Mouse (Mus musculus): ENCODE results near the gene Cirbp. TPM values are rescaled to one million over a fixed set of nuclear protein-coding genes. Genes with fewer than 3 reads are reported as not detected.

Gene Cirbp
- polyA plus RNA-seq, 1 experiment from 2014 or later: 14.2 TPM

DNA sequence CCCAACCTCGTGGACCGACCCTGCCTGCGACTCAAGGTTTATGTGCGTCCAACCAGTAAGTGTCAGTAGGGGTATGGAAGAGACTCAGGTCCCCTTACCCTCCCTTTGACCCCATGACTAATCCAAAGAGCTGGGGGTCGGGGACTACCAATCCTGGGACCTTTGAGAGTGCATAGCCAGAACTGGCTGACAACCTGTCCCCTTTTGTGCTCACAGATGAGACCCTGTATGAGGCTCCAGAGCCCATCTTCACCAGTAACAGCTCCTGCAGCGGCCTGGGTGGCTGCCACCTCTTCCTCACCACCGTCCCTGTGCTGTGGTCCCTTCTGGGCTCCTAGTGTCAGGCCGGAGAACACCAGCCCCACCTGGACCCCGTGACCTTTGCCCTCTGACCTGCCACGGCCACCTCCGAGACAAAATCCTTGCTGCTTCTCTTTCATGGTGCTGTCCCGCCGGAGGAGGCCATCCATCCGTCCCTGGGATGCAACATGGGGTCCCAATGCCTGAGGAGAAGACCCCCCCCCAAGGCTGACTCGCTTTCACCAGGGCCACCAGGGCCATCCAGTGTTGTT is 22.8 kb downstream of the Cirbp start:
- Histone ChIP-seq H3K36me3 (ENCODE audit: control insufficient read depth, insufficient read depth) (no peaks in the 10 kb centered on the region), H3K9ac (ENCODE audit: low read depth, low read length) (no peak overlapping the region), H3K4me2 (ENCODE audit: low read depth, low read length) (no peak overlapping the region), H3K9me3 (replicated peaks; ENCODE audit: control insufficient read depth, low read length) (no peaks in the 10 kb centered on the region), H3K4me1 (ENCODE audit: control insufficient read depth, low read depth, low read length) (peaks cover 3% of the 10 kb centered on the region; the same call in 1 of the 2 replicates), H3K27me3 (ENCODE audit: control insufficient read depth, insufficient read depth, low read depth, low read length) (peaks cover 81% of the 10 kb centered on the region), H3K27ac (ENCODE audit: low read length) (no peak overlapping the region), H3K4me3 (ENCODE audit: low read depth, low read length) (no peak overlapping the region)
- ATAC-seq (ENCODE audit: low read depth): no peak
- 70% methylated on average over 15 of the region's 15 CpGs for WGBS (ENCODE audit: insufficient replicate concordance)

DNA sequence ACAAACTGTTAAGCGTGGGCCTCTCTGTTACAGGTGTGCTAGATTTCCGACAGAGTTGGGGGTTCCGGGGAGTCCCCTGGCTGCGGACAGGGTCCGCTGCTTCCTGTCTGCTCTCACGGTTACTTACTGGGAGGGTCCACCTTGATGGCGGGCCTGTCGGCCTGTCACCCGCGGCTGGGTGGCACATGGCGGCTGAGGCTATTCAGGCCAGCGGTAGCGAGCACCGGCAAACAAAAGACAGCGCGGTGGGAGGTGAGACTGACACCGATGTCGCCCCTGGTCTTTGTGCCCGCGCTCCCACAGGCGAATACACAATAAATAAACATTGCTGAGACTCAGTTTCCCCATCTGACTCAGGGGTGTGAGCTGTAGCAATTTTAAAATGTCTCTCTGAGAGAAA is 24.2 kb downstream of the Cirbp start:
- Histone ChIP-seq H3K4me3 (ENCODE audit: low read depth, low read length) (peak overlapping the region; percentile 33), H3K9ac (ENCODE audit: low read depth, low read length) (no peak overlapping the region), H3K36me3 (ENCODE audit: control insufficient read depth, insufficient read depth) (no peaks in the 10 kb centered on the region), H3K4me2 (ENCODE audit: low read depth, low read length) (peak overlapping the region; percentile 55), H3K27me3 (ENCODE audit: control insufficient read depth, insufficient read depth, low read depth, low read length) (peaks cover 79% of the 10 kb centered on the region), H3K9me3 (replicated peaks; ENCODE audit: control insufficient read depth, low read length) (no peaks in the 10 kb centered on the region), H3K27ac (ENCODE audit: low read length) (no peak overlapping the region), H3K4me1 (ENCODE audit: control insufficient read depth, low read depth, low read length) (peaks cover 3% of the 10 kb centered on the region; the same call in 1 of the 2 replicates)
- WGBS (ENCODE audit: insufficient replicate concordance): 5% methylated on average over 21 of the region's 21 CpGs
- ATAC-seq (ENCODE audit: low read depth): no peak

DNA sequence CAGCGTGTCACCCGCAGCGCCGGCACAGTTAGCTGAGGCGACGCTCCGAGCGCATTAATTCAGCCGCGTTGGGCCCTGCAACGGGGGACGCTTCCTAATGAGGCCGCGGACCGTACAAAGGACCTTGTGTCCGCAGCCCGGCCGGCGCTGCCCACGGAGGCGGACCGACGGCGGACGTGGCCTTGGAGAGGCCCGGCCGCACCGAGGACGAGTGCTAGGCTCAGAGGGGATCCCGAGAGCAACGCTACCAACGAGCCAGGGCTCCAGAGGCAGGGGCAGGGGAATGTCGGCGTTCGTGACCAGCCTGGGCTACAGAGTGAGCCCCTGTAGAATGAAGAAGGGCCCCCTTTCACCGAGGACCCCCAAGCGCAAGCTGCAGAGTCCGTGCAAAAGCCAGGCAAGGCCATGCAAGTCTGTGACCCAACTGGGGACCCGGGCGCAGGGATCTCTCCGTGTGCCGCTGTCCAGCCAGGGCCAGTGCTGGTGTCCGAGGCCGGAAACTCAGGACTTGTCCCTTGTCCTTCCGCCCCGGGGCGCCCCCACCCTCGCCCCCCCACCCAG is 24.8 kb downstream of the Cirbp start:
- Histone ChIP-seq H3K27me3 (ENCODE audit: control insufficient read depth, insufficient read depth, low read depth, low read length) (peaks cover 76% of the 10 kb centered on the region), H3K27ac (ENCODE audit: low read length) (no peak overlapping the region), H3K9ac (ENCODE audit: low read depth, low read length) (no peak overlapping the region), H3K4me2 (ENCODE audit: low read depth, low read length) (peak overlapping the region; percentile 55), H3K36me3 (ENCODE audit: control insufficient read depth, insufficient read depth) (no peaks in the 10 kb centered on the region), H3K4me1 (ENCODE audit: control insufficient read depth, low read depth, low read length) (peaks cover 3% of the 10 kb centered on the region; the same call in 1 of the 2 replicates), H3K9me3 (replicated peaks; ENCODE audit: control insufficient read depth, low read length) (no peaks in the 10 kb centered on the region), H3K4me3 (ENCODE audit: low read depth, low read length) (peak overlapping the region; percentile 33)
- under 1% methylated on average over 44 of the region's 48 CpGs for WGBS (ENCODE audit: insufficient replicate concordance)
- ATAC-seq (ENCODE audit: low read depth): no peak

DNA sequence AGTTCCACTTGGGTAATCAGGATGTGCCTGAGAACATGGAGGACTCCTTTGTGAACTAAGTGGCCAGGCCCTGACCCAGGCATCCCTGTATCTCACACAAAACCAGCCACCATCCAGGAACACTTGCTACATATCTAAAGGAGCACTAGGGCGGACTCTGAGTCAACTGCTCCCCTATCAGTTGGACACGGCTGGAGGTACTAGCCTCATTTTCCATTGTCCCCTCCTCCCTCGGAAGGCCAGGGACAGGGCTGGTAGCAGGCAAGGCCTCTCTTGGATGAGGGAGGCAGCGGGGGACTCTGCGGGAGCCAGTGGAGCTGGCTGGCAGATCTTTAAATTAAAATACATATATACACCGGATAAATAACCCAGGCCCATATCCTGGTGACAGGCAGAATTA is 28.2 kb downstream of the Cirbp start:
- Histone ChIP-seq H3K4me3 (ENCODE audit: low read depth, low read length) (no peak overlapping the region), H3K36me3 (ENCODE audit: control insufficient read depth, insufficient read depth) (no peaks in the 10 kb centered on the region), H3K9ac (ENCODE audit: low read depth, low read length) (no peak overlapping the region), H3K27ac (ENCODE audit: low read length) (no peak overlapping the region), H3K27me3 (ENCODE audit: control insufficient read depth, insufficient read depth, low read depth, low read length) (peaks cover 44% of the 10 kb centered on the region), H3K9me3 (replicated peaks; ENCODE audit: control insufficient read depth, low read length) (no peaks in the 10 kb centered on the region), H3K4me2 (ENCODE audit: low read depth, low read length) (no peak overlapping the region), H3K4me1 (ENCODE audit: control insufficient read depth, low read depth, low read length) (peaks cover 3% of the 10 kb centered on the region; the same call in 1 of the 2 replicates)
- no peak for ATAC-seq (ENCODE audit: low read depth)
- 55% methylated on average over 6 of the region's 6 CpGs for WGBS (ENCODE audit: insufficient replicate concordance)

DNA sequence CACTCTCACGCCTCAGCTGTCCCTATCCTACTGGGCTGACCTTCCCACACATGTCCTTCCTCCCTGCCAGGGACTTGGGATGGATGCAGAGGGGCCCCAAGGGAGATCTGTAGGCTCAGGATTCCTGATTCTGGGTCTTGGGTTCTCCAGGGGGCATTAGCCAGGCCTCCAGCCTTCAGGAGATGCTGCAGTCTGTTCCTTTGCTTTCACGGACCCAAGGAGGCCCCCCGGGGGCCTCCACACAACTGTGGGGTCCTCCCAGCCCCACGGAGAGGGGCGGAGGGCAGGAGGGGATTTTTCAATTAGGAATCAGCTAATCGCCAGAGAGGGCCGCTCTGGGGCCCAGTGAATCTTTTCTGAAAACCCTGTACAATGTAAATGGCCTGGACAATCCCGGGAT is 28.7 kb downstream of the Cirbp start:
- H3K4me2 ChIP-seq (ENCODE audit: low read depth, low read length): no peak overlapping the region
- WGBS (ENCODE audit: insufficient replicate concordance): 55% methylated on average over 8 of the region's 8 CpGs

DNA sequence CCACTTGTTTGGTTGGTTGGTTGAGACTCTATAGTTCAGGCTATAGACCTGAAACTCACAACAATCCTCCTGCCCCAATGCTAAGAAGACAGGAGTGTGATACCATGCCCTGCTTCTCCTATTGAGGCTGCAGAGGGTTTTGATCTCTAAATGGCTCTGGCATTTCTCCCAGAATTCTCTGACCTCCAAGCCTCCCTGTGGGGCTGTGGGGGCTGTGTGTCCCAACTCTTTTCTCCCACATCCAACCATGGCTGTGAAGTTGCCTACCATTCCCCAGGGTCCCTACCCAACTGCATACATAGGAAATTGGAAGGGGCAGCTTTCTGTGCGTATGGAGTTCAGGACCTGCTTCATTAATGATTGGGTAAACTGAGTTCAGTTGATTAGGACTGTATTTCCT is 30.4 kb downstream of the Cirbp start:
- 79% methylated on average over 1 of the region's 1 CpGs for WGBS (ENCODE audit: insufficient replicate concordance)
- peaks cover 22% of the 10 kb centered on the region for H3K27me3 ChIP-seq (ENCODE audit: control insufficient read depth, insufficient read depth, low read depth, low read length)
- no peak for ATAC-seq (ENCODE audit: low read depth)
- no peaks in the 10 kb centered on the region for H3K9me3 ChIP-seq (replicated peaks; ENCODE audit: control insufficient read depth, low read length)
- no peak overlapping the region for H3K9ac ChIP-seq (ENCODE audit: low read depth, low read length)
- no peak overlapping the region for H3K27ac ChIP-seq (ENCODE audit: low read length)
- no peak overlapping the region for H3K4me3 ChIP-seq (ENCODE audit: low read depth, low read length)
- H3K4me2 ChIP-seq (ENCODE audit: low read depth, low read length): no peak overlapping the region
- no peaks in the 10 kb centered on the region for H3K4me1 ChIP-seq (ENCODE audit: control insufficient read depth, low read depth, low read length)
- no peaks in the 10 kb centered on the region for H3K36me3 ChIP-seq (ENCODE audit: control insufficient read depth, insufficient read depth)

More for the DNA sequence above, 28.7 kb downstream of the Cirbp start:
- H3K27ac ChIP-seq (ENCODE audit: low read length): no peak overlapping the region
- H3K9me3 ChIP-seq (replicated peaks; ENCODE audit: control insufficient read depth, low read length): no peaks in the 10 kb centered on the region
- ATAC-seq (ENCODE audit: low read depth): no peak
- peaks cover 39% of the 10 kb centered on the region for H3K27me3 ChIP-seq (ENCODE audit: control insufficient read depth, insufficient read depth, low read depth, low read length)
- H3K4me1 ChIP-seq (ENCODE audit: control insufficient read depth, low read depth, low read length): peaks cover 3% of the 10 kb centered on the region; the same call in 1 of the 2 replicates
- no peak overlapping the region for H3K4me3 ChIP-seq (ENCODE audit: low read depth, low read length)
- H3K36me3 ChIP-seq (ENCODE audit: control insufficient read depth, insufficient read depth): no peaks in the 10 kb centered on the region
- H3K9ac ChIP-seq (ENCODE audit: low read depth, low read length): no peak overlapping the region

DNA sequence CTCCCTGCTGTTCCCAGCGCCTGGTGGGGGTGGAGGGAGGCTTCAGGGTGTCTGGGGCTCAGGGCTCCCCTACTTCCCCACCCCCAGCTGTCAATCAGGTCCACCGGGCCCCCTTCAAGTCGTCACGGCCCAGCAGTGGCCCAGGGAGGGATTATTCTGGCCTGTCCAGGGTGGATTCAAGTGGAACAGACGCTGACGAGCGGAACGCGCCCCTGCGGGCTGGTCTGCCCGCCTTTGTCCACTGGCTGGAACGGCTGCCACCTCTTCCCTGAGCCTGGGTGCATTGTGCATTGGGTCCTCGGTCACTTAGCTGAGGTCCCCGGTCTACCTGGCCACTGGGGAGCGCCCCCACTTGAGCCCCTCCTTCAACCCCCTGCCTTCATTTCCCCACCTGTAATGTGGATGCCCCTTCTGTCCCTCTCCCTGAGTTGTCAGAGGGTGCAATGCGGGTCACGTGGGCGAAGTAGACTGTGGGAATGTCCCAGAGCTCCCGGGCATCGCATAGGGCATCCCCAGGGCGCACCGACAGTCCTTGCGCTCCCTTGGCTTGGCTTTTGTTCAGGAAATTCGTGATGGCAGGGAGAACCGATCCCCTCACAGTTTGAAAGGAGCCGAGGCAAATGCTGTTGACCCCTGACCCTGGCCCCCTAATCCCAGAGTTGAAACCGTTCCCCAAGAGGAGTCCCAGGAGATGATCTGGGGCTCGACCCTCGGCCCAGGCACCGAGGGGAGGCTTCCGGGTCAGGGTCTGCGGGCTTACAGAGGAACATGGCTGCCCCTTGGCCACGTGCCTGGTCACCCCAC is 31.2 kb downstream of the Cirbp start:
- no peaks in the 10 kb centered on the region for H3K36me3 ChIP-seq (ENCODE audit: control insufficient read depth, insufficient read depth)
- no peak overlapping the region for H3K9ac ChIP-seq (ENCODE audit: low read depth, low read length)
- H3K4me1 ChIP-seq (ENCODE audit: control insufficient read depth, low read depth, low read length): no peaks in the 10 kb centered on the region
- no peak overlapping the region for H3K27ac ChIP-seq (ENCODE audit: low read length)
- no peak for ATAC-seq (ENCODE audit: low read depth)
- H3K4me2 ChIP-seq (ENCODE audit: low read depth, low read length): no peak overlapping the region
- no peaks in the 10 kb centered on the region for H3K9me3 ChIP-seq (replicated peaks; ENCODE audit: control insufficient read depth, low read length)
- H3K27me3 ChIP-seq (ENCODE audit: control insufficient read depth, insufficient read depth, low read depth, low read length): peaks cover 14% of the 10 kb centered on the region
- no peak overlapping the region for H3K4me3 ChIP-seq (ENCODE audit: low read depth, low read length)
- WGBS (ENCODE audit: insufficient replicate concordance): 71% methylated on average over 33 of the region's 33 CpGs

DNA sequence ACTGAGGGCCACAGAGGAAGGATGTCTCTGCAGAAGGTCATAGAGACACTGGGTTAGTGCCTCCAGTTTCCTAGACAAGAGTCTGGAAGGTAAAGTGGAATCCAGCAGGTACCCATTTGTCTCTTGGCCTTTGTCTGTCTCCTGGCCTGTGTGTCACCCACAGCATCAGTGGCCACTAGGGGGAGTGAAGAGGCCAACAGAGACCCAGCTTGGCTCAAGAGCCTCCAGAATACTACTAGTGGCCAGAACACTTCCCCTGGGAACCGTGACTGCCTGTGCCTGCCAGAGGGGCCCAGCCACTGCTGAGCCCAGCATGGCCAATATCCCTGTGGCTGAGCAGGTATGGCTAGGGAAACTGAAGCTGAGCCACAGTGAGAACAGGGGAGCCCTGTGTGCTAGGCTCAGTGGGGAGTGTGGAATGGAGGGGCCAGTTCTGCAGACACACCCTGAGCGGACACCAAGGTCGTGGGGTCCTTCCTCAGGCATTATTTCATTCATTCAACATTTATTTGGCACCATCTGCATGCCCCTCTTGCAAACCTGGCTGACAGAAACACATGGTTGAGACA is 33.7 kb downstream of the Cirbp start:
- ATAC-seq (ENCODE audit: low read depth): peak; percentile 70
- Histone ChIP-seq H3K9ac (ENCODE audit: low read depth, low read length) (no peak overlapping the region), H3K27ac (ENCODE audit: low read length) (no peak overlapping the region), H3K9me3 (replicated peaks; ENCODE audit: control insufficient read depth, low read length) (no peaks in the 10 kb centered on the region), H3K4me2 (ENCODE audit: low read depth, low read length) (no peak overlapping the region), H3K27me3 (ENCODE audit: control insufficient read depth, insufficient read depth, low read depth, low read length) (no peaks in the 10 kb centered on the region), H3K4me3 (ENCODE audit: low read depth, low read length) (no peak overlapping the region), H3K4me1 (ENCODE audit: control insufficient read depth, low read depth, low read length) (no peaks in the 10 kb centered on the region), H3K36me3 (ENCODE audit: control insufficient read depth, insufficient read depth) (no peaks in the 10 kb centered on the region)
- 36% methylated on average over 3 of the region's 3 CpGs for WGBS (ENCODE audit: insufficient replicate concordance)

DNA sequence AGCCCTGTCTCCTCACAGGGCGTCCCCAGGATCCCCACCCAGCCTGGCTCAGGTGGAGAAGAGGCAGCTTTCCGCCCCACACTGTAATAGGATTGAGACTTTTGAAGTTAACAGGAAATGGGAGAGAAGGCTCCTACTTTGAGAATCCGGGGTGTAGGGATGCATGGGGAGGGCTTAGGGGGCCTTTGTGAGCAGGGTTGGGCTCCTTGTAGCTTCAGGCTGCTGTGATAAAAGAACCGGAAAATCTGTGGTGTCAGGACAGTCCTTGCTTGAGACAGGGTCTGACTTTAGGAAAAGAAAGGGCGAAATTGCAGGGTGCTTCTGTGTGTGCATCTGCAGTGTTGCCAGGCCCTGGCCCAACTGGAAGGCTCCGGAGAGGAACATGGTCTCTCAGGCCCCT is 34.7 kb downstream of the Cirbp start:
- ATAC-seq (ENCODE audit: low read depth): no peak

More for the DNA sequence above, 34.7 kb downstream of the Cirbp start:
- Histone ChIP-seq H3K36me3 (ENCODE audit: control insufficient read depth, insufficient read depth) (no peaks in the 10 kb centered on the region), H3K9me3 (replicated peaks; ENCODE audit: control insufficient read depth, low read length) (no peaks in the 10 kb centered on the region), H3K4me1 (ENCODE audit: control insufficient read depth, low read depth, low read length) (no peaks in the 10 kb centered on the region), H3K27me3 (ENCODE audit: control insufficient read depth, insufficient read depth, low read depth, low read length) (no peaks in the 10 kb centered on the region), H3K4me2 (ENCODE audit: low read depth, low read length) (no peak overlapping the region), H3K4me3 (ENCODE audit: low read depth, low read length) (no peak overlapping the region), H3K9ac (ENCODE audit: low read depth, low read length) (no peak overlapping the region), H3K27ac (ENCODE audit: low read length) (no peak overlapping the region)
- WGBS (ENCODE audit: insufficient replicate concordance): 63% methylated on average over 6 of the region's 6 CpGs
